Mouse (Mus musculus) lung, adult 2 months (tissue): Measurements from ENCODE around the gene Slc39a3.

Experiments used
- CTCF ChIP-seq: fragments of 200-500 bp; IDR thresholded peaks from 2 replicates; pipeline ENCODE4 v1.5.1; 2011; ENCODE audit warnings: mild to moderate bottlenecking, low read length, control low read depth; ENCODE audit not compliant: insufficient read depth
- POLR2A ChIP-seq: fragments of 200-500 bp; IDR thresholded peaks from 2 replicates; pipeline ENCODE4 v1.6.1; 2011; ENCODE audit warnings: low read depth, mild to moderate bottlenecking, control low read depth, low read length, borderline replicate concordance; ENCODE audit errors: extremely low read depth

- TF ChIP-seq CTCF = no peak
- no peak for TF ChIP-seq POLR2A
These were observed 11.5 kb downstream of the Slc39a3 start, which contains the start of gene Diras1 for GRCm38 (mm10) chr10:81025639-81026275.
